Mouse (Mus musculus) midbrain, embryonic 13.5 days (tissue): ENCODE data around the gene Tmem217. TPM values are rescaled to one million over a fixed set of nuclear protein-coding genes. Genes with fewer than 3 reads are reported as not detected.
"Not testable (repeated sequence)": the region's sequence is repeated elsewhere in the genome, so short reads cannot be mapped to it uniquely, and the experiment has no call there.

Experiments used
- ATAC-seq: fragments of 200-750 bp; cut with Nextera tagmentation; 2 replicates; pipeline ENCODE4 v1.8.0; 2017; ENCODE audit warnings: mild to moderate bottlenecking, moderate TSS enrichment, moderate library complexity
- H3K27ac ChIP-seq: fragments of 300-500 bp; sonication (generic); 2 replicates; pipeline ENCODE4 v1.5.1; 2015; ENCODE audit warnings: inconsistent platforms, mild to moderate bottlenecking, moderate library complexity
- H3K27me3 ChIP-seq: fragments of 300-500 bp; sonication (generic); 2 replicates; pipeline ENCODE4 v1.6.1; 2015; ENCODE audit warnings: mild to moderate bottlenecking, inconsistent platforms
- H3K36me3 ChIP-seq: fragments of 300-500 bp; sonication (generic); 2 replicates; pipeline ENCODE4 v1.6.1; 2015; ENCODE audit warnings: mild to moderate bottlenecking, inconsistent platforms
- H3K4me1 ChIP-seq: fragments of 300-500 bp; sonication (generic); replicated peaks from 2 replicates; pipeline ENCODE4 v1.6.1; 2015; ENCODE audit warnings: inconsistent platforms
- H3K4me2 ChIP-seq: fragments of 300-500 bp; sonication (generic); replicated peaks from 2 replicates; pipeline ENCODE4 v1.6.1; 2015; ENCODE audit warnings: moderate library complexity, mild to moderate bottlenecking, inconsistent platforms
- H3K4me3 ChIP-seq: fragments of 300-500 bp; sonication (generic); replicated peaks from 2 replicates; pipeline ENCODE4 v1.5.1; 2015; ENCODE audit warnings: mild to moderate bottlenecking, inconsistent platforms
- H3K9ac ChIP-seq: fragments of 300-500 bp; sonication (generic); replicated peaks from 2 replicates; pipeline ENCODE4 v1.6.1; 2015; ENCODE audit warnings: mild to moderate bottlenecking, inconsistent platforms
- H3K9me3 ChIP-seq: fragments of 300-500 bp; sonication (generic); 2 replicates; pipeline ENCODE4 v1.6.1; 2016; ENCODE audit warnings: mild to moderate bottlenecking, inconsistent platforms
- WGBS: fragments of 180-500 bp; shearing (Covaris S2); methylation state at CpG from one replicate; pipeline ENCODE4 v1.1.7; 2015; 5-methylcytosine and 5-hydroxymethylcytosine counted together
- polyA plus RNA-seq: library from polyadenylated mRNA; unstranded; fragments of >200 nt; fragmentation: Nextera tagmentation; extraction: Ambion mirVana; gene quantifications from 2 replicates; pipeline ENCODE4 v1.2.1, GENCODE M21; 2015

Gene Tmem217
- polyA plus RNA-seq, 1 experiment from 2014 or later: 2.2 TPM

DNA sequence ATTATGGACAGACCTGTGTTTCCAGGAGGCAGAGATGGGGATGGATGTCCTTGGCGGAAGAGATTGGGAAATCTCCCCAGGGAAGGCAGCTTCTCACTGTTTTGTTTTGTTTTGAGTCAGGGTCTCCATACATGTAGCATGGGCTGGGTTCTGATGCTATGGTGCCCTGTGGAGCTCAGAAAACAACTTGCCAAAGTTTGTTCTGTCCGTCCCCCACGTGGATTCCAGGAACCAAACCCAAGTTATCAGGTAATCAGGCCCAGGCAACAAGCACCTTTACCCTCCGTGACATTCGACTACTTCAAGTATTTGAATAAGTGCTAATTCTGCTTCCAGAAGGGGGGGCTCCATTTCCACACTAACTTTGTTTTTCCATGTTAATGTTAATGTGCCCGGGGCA, 52.7 kb downstream of the Tmem217 start:
- no peak for ATAC-seq
- Histone ChIP-seq H3K4me2 (no peak overlapping the region), H3K27ac (no peak overlapping the region), H3K36me3 (peaks cover 3% of the 10 kb centered on the region), H3K9me3 (no peaks in the 10 kb centered on the region), H3K4me1 (peaks cover 11% of the 10 kb centered on the region), H3K9ac (no peak overlapping the region), H3K27me3 (0 out of 2 replicates have a peak, but pooled peaks cover 5% of the 10 kb centered on the region), H3K4me3 (no peak overlapping the region)
- WGBS: 82% methylated on average over 6 of the region's 6 CpGs

DNA sequence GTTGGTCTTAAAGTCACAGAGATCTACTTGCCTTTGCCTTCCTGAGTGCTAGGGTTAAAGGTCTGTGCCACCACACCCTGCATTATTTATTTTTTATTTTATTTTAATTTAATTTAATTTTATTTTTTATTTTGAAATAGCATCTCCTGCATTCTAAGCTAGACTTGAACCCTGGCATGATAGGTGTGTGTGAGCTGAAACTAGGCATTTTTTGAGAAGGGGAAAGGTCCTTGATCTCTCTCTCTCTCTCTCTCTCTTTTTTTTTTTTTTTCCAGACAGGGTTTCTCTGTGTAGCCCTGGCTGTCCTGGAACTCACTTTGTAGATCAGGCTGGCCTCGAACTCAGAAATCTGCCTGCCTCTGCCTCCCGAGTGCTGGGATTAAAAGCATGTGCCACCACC, 53.2 kb downstream of the Tmem217 start:
- 100% methylated on average over 2 of the region's 2 CpGs for WGBS
- H3K27ac ChIP-seq, H3K4me2 ChIP-seq, H3K9ac ChIP-seq, ATAC-seq, H3K27me3 ChIP-seq, H3K36me3 ChIP-seq, H3K4me3 ChIP-seq, H3K9me3 ChIP-seq: not testable (repeated sequence)
- H3K4me1 ChIP-seq: peaks cover 11% of the 10 kb centered on the region

DNA sequence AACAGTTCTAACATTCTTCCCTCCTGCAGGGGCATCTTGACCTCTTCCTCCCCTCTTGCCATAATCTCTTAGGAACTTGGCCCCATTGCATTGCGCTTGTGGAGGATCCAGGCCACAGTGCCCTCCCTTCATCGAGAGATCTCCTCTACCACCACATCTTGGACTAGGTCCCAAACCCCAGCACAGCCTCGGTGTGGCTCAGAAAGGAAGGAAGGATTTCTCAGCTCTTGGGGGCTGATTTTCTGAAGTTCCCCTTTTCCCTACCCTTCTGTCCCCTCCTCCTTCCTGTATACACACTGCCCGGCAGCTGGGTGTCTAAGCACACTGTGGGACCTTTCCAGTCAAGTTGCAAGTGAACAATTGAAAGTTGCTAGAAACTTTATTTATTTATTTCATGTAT, 54.2 kb downstream of the Tmem217 start:
- no peak for ATAC-seq
- no peak overlapping the region for H3K4me2 ChIP-seq
- no peak overlapping the region for H3K27ac ChIP-seq
- H3K9me3 ChIP-seq: no peaks in the 10 kb centered on the region
- H3K36me3 ChIP-seq: peaks cover 13% of the 10 kb centered on the region
- 0 out of 2 replicates have a peak, but pooled peaks cover 5% of the 10 kb centered on the region for H3K27me3 ChIP-seq
- no peak overlapping the region for H3K9ac ChIP-seq
- WGBS: 51% methylated on average over 4 of the region's 4 CpGs
- H3K4me1 ChIP-seq: peaks cover 17% of the 10 kb centered on the region
- no peak overlapping the region for H3K4me3 ChIP-seq

DNA sequence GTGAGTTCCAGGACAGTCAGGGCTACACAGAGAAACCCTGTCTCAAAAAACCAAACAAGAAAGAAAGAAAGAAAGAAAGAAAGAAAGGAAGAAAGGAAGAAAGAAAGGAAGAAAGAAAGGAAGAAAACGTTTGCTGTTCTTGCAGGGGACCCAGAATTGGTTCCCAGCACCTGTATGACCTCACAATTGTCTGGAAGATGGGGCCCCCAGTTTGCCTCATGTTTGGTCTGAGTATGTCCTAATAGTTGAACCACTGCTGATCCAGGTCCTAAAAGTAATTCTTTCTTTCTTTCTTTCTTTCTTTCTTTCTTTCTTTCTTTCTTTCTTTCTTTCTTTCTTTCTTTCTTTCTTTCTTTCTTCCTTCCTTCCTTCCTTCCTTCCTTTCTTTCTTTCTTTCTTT, 54.7 kb downstream of the Tmem217 start:
- Histone ChIP-seq H3K36me3 (peaks cover 13% of the 10 kb centered on the region), H3K4me1 (peaks cover 16% of the 10 kb centered on the region)
- not testable (repeated sequence) for H3K4me2 ChIP-seq, H3K4me3 ChIP-seq, ATAC-seq, H3K9me3 ChIP-seq, H3K27me3 ChIP-seq, H3K27ac ChIP-seq, H3K9ac ChIP-seq
- 84% methylated on average over 1 of the region's 1 CpGs for whole genome bisulfite sequencing

DNA sequence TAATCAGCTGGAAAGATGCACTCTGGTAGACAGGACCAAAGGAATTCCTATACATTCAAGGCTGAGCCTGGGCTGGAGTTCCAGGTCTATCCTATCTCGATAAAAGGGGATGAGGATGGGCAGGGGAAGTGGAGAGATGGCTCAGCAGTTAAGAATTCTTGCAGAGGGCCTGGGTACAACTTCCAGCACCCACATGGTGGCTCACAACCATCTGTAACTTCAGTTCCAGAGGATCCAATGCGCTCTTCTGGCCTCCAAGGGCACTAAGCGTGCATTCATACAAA, 55.2 kb downstream of the Tmem217 start:
- Histone ChIP-seq H3K9me3 (no peaks in the 10 kb centered on the region), H3K36me3 (peaks cover 13% of the 10 kb centered on the region), H3K4me3 (no peak overlapping the region), H3K27ac (no peak overlapping the region), H3K4me1 (peaks cover 19% of the 10 kb centered on the region), H3K4me2 (no peak overlapping the region), H3K27me3 (0 out of 2 replicates have a peak, but pooled peaks cover under 1% of the 10 kb centered on the region), H3K9ac (no peak overlapping the region)
- ATAC-seq: no peak
- WGBS: 89% methylated on average over 3 of the region's 3 CpGs

GRCm38 (mm10) chr17:29496211-29497070, 55.7 kb downstream of the Tmem217 start:
- Histone ChIP-seq H3K9me3 (no peaks in the 10 kb centered on the region), H3K4me2 (no peak overlapping the region), H3K27me3 (no peaks in the 10 kb centered on the region), H3K9ac (no peak overlapping the region), H3K27ac (no peak overlapping the region), H3K4me1 (peaks cover 25% of the 10 kb centered on the region), H3K4me3 (no peak overlapping the region), H3K36me3 (peaks cover 13% of the 10 kb centered on the region)
- no peak for ATAC-seq
- WGBS: 76% methylated on average over 6 of the region's 6 CpGs

DNA sequence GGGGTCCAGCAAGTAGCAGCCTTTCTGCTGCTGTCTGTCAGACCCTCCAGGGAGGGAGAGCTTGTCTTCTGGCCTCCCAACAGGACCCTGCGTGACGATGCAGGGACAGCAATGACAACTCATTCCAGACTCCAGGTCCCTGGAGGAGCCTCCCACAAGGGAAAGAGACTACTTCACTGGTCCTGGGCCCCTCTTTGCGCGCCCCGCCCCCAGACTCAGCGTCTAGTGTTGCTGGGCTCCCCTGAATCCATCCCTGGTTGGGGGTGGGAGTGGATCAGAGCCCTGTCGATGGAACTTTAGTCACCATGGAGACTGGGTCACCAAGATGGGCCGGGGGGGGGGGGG, 57.5 kb downstream of the Tmem217 start:
- 44% methylated on average over 7 of the region's 8 CpGs for WGBS
- Histone ChIP-seq H3K9ac (0 out of 2 replicates have a peak overlapping the region, but pooled peaks have one; percentile 28), H3K4me3 (no peak overlapping the region), H3K9me3 (no peaks in the 10 kb centered on the region), H3K27ac (no peak overlapping the region), H3K4me2 (no peak overlapping the region), H3K36me3 (peaks cover 13% of the 10 kb centered on the region), H3K27me3 (no peaks in the 10 kb centered on the region), H3K4me1 (peaks cover 25% of the 10 kb centered on the region)
- no peak for ATAC-seq

- Histone ChIP-seq H3K27ac (no peak overlapping the region), H3K27me3 (no peaks in the 10 kb centered on the region), H3K9ac (0 out of 2 replicates have a peak overlapping the region, but pooled peaks have one; percentile 28), H3K4me3 (no peak overlapping the region), H3K4me2 (no peak overlapping the region), H3K4me1 (peaks cover 26% of the 10 kb centered on the region), H3K36me3 (peaks cover 13% of the 10 kb centered on the region), H3K9me3 (no peaks in the 10 kb centered on the region)
- ATAC-seq: no peak
- 68% methylated on average over 10 of the region's 10 CpGs for WGBS
Observed at GRCm38 (mm10) chr17:29494062-29494731, 58.0 kb downstream of the Tmem217 start.

- Histone ChIP-seq H3K4me2 (peak overlapping the region; percentile 95; the same call in 1 of the 2 replicates), H3K4me3 (peak overlapping the region; percentile 90; the same call in 1 of the 2 replicates), H3K4me1 (peaks cover 33% of the 10 kb centered on the region), H3K9ac (0 out of 2 replicates have a peak overlapping the region, but pooled peaks have one; percentile 91), H3K36me3 (peaks cover 13% of the 10 kb centered on the region), H3K9me3 (no peaks in the 10 kb centered on the region), H3K27me3 (no peaks in the 10 kb centered on the region), H3K27ac (no peak overlapping the region)
- ATAC-seq: no peak
- WGBS: 77% methylated on average over 11 of the region's 11 CpGs
Observed at GRCm38 (mm10) chr17:29493461-29493980, 58.7 kb downstream of the Tmem217 start.

- H3K36me3 ChIP-seq: peaks cover 13% of the 10 kb centered on the region
- H3K27ac ChIP-seq: peak overlapping the region; percentile 94
- no peaks in the 10 kb centered on the region for H3K9me3 ChIP-seq
Observed at GRCm38 (mm10) chr17:29492269-29493191, 59.7 kb downstream of the Tmem217 start.

DNA sequence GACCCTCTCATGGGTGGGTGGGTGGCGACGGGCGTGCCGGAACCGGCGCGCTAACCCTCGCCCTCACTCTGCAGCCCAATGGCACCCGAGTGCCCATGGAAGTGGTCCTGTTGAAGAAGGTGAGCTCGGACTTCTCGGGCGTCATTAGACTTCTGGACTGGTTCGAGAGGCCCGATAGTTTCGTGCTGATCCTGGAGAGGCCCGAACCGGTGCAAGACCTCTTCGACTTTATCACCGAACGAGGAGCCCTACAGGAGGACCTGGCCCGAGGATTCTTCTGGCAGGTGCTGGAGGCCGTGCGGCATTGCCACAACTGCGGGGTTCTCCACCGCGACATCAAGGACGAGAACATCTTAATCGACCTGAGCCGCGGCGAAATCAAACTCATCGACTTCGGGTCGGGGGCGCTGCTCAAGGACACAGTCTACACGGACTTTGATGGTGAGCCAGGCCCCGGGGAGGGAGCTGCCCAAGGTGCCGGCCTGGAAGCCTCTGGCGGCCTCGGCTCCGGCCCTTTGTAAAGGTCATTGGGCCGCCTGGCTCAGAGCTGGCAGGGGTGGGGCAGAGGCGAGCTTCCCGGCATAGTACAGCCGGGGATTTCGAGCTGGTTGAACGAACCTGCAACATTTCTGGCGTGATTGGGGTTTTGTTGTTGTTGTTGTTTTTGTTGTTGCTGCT, 60.5 kb downstream of the Tmem217 start:
- no peak for ATAC-seq
- H3K27me3 ChIP-seq: no peaks in the 10 kb centered on the region

More at GRCm38 (mm10) chr17:29492269-29493191, 59.7 kb downstream of the Tmem217 start:
- peaks cover 34% of the 10 kb centered on the region for H3K4me1 ChIP-seq
- ATAC-seq: no peak
- H3K4me2 ChIP-seq: peak overlapping the region; percentile 95
- no peaks in the 10 kb centered on the region for H3K27me3 ChIP-seq
- WGBS: 2% methylated on average over 22 of the region's 22 CpGs
- H3K9ac ChIP-seq: peak overlapping the region; percentile 91
- peak overlapping the region; percentile 90 for H3K4me3 ChIP-seq

More for the DNA sequence above, 60.5 kb downstream of the Tmem217 start:
- H3K36me3 ChIP-seq: peaks cover 13% of the 10 kb centered on the region
- peak overlapping the region; percentile 91 for H3K9ac ChIP-seq
- under 1% methylated on average over 48 of the region's 48 CpGs for WGBS
- H3K4me1 ChIP-seq: peaks cover 34% of the 10 kb centered on the region
- peak overlapping the region; percentile 94 for H3K27ac ChIP-seq
- no peaks in the 10 kb centered on the region for H3K9me3 ChIP-seq
- H3K4me2 ChIP-seq: peak overlapping the region; percentile 95
- H3K4me3 ChIP-seq: peak overlapping the region; percentile 90
